Mouse (Mus musculus): Measurements from ENCODE around the gene Hoxa3. TPM values are rescaled to one million over a fixed set of nuclear protein-coding genes. Genes with fewer than 3 reads are reported as not detected.

Gene Hoxa3
- total RNA-seq, 1 experiment from 2014 or later: not detected

DNA sequence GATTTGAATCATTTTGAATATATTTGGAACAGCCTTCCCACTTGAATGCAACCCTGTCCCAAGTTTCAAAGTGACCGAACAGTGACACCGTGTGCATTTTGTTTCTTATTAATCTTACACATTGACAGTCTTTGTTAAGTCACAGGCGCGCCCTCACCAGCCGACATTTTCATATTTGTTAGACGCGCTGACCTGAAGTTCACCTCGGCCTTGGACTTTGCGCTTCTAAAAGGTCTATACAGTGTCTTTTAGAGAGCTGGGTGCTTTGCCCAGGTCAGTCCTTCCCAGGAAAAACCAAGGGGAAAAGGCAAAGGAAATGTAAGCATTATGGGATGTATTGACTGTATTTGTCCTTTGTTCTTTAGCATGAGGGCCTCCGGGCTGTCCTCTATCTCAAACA is 18.4 kb downstream of the Hoxa3 start:
- ATAC-seq (replicated peaks; ENCODE audit: insufficient number of reproducible peaks, low FRiP score, low TSS enrichment, poor library complexity, severe bottlenecking): no peak

GRCm38 (mm10) chr6:52191860-52192550 is 21.1 kb downstream of the Hoxa3 start:
- peak; percentile 77 for ATAC-seq (replicated peaks; ENCODE audit: insufficient number of reproducible peaks, low FRiP score, low TSS enrichment, poor library complexity, severe bottlenecking)

DNA sequence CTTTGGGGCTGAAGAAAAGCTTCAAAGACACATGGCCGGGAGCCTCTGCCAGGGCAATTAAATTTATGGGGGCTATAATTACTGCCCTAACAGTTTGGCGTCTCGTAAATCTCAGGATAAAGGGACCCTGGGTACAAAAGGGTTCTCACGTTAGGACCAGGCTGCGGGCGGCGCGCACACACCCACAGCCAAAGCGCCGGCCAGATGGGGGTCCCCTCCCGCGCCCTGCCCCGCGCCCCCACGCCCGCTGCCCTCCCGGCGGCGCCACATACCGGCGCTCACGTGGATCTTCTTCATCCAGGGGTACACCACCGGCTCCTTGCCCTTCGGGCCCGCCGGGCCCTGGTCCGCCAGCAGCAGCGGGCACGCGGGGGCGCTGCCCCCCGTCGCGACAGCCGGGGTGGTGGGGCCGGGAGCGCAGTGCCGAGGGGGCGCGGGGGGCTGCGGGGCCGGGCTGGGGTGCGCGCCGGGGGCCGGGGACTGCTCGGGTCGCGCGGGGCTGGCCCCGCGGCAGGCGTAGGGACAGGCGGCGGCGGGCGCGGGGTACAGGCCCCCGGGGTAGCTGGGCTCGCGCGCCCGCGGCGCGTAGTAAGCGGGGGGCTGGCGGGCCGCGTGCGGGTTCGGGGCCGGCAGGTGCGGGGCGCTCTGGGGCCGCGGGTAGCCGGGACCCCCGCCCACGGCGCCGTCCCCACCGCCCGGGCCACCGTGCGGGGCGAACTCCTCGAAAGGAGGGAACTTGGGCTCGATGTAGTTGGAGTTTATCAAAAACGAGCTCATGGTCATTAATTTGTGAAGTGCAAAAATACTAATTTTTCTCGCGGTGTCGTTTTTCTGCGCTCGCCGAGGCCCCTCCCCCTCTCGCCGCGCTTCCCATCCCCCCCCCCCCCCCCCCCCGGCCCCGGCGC is 22.0 kb downstream of the Hoxa3 start, which contains the start of gene Hoxa4:
Hoxa4 (minus strand) TSS at position 848 of the 905 bp plus-strand sequence.
- no peak for ATAC-seq (replicated peaks; ENCODE audit: insufficient number of reproducible peaks, low FRiP score, low TSS enrichment, poor library complexity, severe bottlenecking)

DNA sequence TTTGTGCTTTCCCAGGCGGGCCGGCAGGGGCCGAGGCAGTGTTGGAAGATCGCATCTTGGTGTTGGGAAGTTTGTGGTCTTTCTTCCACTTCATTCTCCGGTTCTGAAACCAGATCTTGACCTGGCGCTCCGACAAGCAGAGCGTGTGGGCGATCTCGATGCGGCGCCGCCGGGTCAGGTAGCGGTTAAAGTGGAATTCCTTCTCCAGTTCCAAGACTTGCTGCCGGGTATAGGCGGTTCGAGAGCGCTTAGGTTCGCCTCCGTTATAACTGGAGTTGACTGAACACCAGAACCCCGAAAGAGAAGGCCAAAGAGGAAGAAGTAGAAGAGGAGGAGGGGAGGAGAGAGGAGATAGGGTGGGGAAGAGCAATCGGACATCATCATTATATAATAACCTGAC is 22.7 kb downstream of the Hoxa3 start:
- ATAC-seq (replicated peaks; ENCODE audit: insufficient number of reproducible peaks, low FRiP score, low TSS enrichment, poor library complexity, severe bottlenecking): no peak

GRCm38 (mm10) chr6:52189909-52190308 is 23.2 kb downstream of the Hoxa3 start:
- no peak for ATAC-seq (replicated peaks; ENCODE audit: insufficient number of reproducible peaks, low FRiP score, low TSS enrichment, poor library complexity, severe bottlenecking)

GRCm38 (mm10) chr6:52189172-52189591 is 24.0 kb downstream of the Hoxa3 start:
- ATAC-seq (replicated peaks; ENCODE audit: insufficient number of reproducible peaks, low FRiP score, low TSS enrichment, poor library complexity, severe bottlenecking): no peak

DNA sequence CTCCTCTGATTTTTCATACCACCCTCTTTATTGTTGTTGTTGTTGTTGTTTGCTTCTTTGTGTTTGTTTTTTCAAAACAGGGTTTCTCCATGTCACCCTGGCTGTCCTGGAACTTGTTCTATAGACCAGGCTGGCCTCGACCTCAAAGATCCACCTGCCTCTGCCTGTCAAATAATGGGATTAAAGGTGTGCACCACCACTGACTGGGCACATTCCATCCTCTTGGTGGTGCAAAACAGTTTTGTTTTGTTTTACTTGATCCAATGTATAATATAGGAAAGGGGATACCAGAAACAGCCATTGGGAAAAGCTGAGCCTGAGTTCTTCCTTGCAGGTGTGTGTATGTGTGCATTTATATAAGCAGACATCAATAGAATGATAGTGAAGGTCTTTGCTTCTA is 26.6 kb downstream of the Hoxa3 start:
- ATAC-seq (replicated peaks; ENCODE audit: insufficient number of reproducible peaks, low FRiP score, low TSS enrichment, poor library complexity, severe bottlenecking): no peak

- ATAC-seq (replicated peaks; ENCODE audit: insufficient number of reproducible peaks, low FRiP score, low TSS enrichment, poor library complexity, severe bottlenecking): no peak
These were observed 27.3 kb downstream of the Hoxa3 start for GRCm38 (mm10) chr6:52185834-52186233.

GRCm38 (mm10) chr6:52185222-52185621 is 27.9 kb downstream of the Hoxa3 start:
- ATAC-seq (replicated peaks; ENCODE audit: insufficient number of reproducible peaks, low FRiP score, low TSS enrichment, poor library complexity, severe bottlenecking): no peak

GRCm38 (mm10) chr6:52184668-52185067 is 28.5 kb downstream of the Hoxa3 start:
- no peak for ATAC-seq (replicated peaks; ENCODE audit: insufficient number of reproducible peaks, low FRiP score, low TSS enrichment, poor library complexity, severe bottlenecking)

GRCm38 (mm10) chr6:52183311-52184080 is 29.6 kb downstream of the Hoxa3 start:
- no peak for ATAC-seq (replicated peaks; ENCODE audit: insufficient number of reproducible peaks, low FRiP score, low TSS enrichment, poor library complexity, severe bottlenecking)

GRCm38 (mm10) chr6:52182793-52183192 is 30.3 kb downstream of the Hoxa3 start:
- ATAC-seq (replicated peaks; ENCODE audit: insufficient number of reproducible peaks, low FRiP score, low TSS enrichment, poor library complexity, severe bottlenecking): no peak

GRCm38 (mm10) chr6:52182030-52182429 is 31.1 kb downstream of the Hoxa3 start:
- no peak for ATAC-seq (replicated peaks; ENCODE audit: insufficient number of reproducible peaks, low FRiP score, low TSS enrichment, poor library complexity, severe bottlenecking)

DNA sequence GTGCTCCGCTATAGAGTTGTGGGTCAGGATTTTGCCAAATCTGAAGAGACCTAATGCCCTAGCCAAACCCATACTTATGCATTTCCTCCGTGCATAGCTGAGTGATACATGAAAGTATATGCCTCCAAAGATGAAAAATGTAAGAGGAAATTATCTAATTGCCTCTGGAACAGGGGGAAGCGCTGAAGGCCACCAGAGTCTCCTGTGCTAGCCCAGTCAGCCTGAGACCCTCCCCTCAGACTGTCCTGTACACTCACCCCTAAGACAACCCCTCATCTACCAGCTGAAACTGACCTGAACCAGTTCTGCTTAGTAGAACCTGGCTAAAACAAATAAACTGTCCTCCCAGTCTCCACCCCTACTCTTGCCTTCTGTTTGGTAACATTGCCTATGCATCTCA is 32.4 kb downstream of the Hoxa3 start:
- ATAC-seq (replicated peaks; ENCODE audit: insufficient number of reproducible peaks, low FRiP score, low TSS enrichment, poor library complexity, severe bottlenecking): no peak

DNA sequence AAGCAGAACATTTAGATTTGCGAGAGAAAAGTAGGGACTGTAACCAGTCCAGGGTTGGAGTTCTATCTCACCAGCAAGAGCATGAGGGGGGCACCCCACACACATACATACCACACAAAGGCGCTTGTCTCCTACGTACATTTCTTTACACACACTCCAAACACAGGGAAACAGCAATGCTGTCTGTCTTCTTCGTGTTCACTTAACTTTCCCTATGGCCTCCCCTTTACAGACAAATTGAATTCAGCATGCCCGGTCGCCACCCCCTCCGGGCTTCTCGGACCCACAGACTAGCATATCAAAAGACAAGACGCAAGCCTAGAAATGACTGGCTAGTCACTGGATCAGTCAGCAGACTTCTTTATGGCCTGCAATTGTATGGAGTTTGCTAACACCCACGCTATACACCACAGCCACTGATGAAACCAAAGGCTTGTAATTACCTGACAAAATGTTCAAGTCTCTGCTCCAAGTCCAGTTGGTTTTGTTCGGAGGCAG is 32.9 kb downstream of the Hoxa3 start:
- ATAC-seq (replicated peaks; ENCODE audit: insufficient number of reproducible peaks, low FRiP score, low TSS enrichment, poor library complexity, severe bottlenecking): no peak

GRCm38 (mm10) chr6:52179690-52180089 is 33.4 kb downstream of the Hoxa3 start:
- no peak for ATAC-seq (replicated peaks; ENCODE audit: insufficient number of reproducible peaks, low FRiP score, low TSS enrichment, poor library complexity, severe bottlenecking)

DNA sequence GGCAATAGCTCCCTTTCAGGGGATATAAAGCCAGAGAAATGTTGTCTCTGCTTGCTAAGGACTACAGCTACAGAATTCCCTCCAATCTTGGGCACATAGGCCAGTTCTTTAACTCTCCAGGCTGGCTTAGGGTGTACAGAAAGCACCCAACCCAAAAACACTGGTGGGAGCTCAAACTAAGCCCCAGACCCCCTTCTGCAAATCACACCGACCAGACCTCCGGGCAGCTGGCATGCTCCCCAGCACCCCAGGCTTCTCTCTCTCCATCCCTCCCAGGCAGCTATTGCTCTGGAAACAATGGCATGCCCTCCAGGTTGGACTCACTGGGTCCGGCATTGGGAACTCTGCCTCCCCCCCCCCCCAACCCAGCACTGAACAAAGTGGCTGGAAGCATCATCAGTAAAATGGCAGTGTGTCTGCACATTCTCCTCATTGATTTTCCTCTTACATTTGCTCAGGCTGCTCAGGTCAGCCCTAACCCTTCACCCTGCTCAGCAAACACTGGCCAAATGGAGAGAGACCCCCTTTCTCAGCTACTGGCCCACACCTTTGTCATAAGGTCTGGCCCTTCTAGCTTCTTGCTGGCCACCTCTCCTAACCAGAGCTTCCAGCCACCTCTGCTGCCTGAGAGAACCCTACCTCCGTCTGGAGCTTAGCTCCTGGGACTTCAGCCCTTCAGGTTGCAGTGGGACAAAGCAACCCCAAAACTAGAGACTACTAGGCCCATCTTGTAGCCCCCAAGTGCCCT is 34.0 kb downstream of the Hoxa3 start:
- no peak for ATAC-seq (replicated peaks; ENCODE audit: insufficient number of reproducible peaks, low FRiP score, low TSS enrichment, poor library complexity, severe bottlenecking)

DNA sequence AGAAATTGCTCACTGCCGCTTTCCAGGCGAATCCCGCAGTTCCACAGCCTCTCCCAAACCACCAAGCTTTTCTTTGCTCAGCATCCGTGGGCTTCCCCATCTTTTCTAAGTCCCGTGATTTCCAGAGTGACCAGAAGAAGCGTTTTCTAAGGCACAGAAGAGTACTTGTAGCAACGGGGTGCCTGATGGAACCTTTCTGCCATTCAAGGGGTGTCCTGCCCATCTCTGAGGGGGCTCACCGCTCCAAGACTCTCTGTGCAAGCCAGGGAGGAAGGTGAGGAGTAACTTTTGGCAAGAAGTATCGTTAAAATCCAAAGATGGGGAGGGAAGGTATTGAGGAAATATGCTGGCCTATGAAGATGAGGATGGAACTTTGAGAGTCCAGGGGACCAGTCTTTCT is 35.3 kb downstream of the Hoxa3 start:
- ATAC-seq (replicated peaks; ENCODE audit: insufficient number of reproducible peaks, low FRiP score, low TSS enrichment, poor library complexity, severe bottlenecking): no peak

Data from monocyte, adult 5-6 weeks (primary cell).